Mouse (Mus musculus) E14TG2a.4 (cell line): Measurements from ENCODE around the gene Arl15.

Experiments
- H3K27me3 ChIP-seq: 2 replicates; pipeline ENCODE4 v1.6.1; 2014; ENCODE audit warnings: low read length, control low read depth; ENCODE audit not compliant: insufficient read depth
- H3K36me3 ChIP-seq: 2 replicates; pipeline ENCODE4 v1.6.1; 2014; ENCODE audit warnings: low read length, control low read depth; ENCODE audit not compliant: insufficient read depth
- H3K4me1 ChIP-seq: replicated peaks from 2 replicates; pipeline ENCODE4 v1.6.1; 2014; ENCODE audit warnings: low read depth, low read length, control low read depth
- H3K4me3 ChIP-seq: replicated peaks from 2 replicates; pipeline ENCODE4 v1.5.1; 2014; ENCODE audit warnings: mild to moderate bottlenecking, low read length
- H3K9me3 ChIP-seq: 2 replicates; pipeline ENCODE4 v1.6.1; 2014; ENCODE audit warnings: low read length, control low read depth
- CTCF ChIP-seq: conservative IDR thresholded peaks from 2 replicates; pipeline ENCODE4 v1.5.1; 2014; ENCODE audit warnings: low read length
- NANOG ChIP-seq: IDR thresholded peaks from 2 replicates; pipeline ENCODE4 v1.6.1; 2014; ENCODE audit warnings: borderline replicate concordance, low read length, mixed read lengths
- POU5F1 ChIP-seq: IDR thresholded peaks from 2 replicates; pipeline ENCODE4 v1.6.1; 2014; ENCODE audit warnings: low read length, borderline replicate concordance

Gene Arl15

DNA sequence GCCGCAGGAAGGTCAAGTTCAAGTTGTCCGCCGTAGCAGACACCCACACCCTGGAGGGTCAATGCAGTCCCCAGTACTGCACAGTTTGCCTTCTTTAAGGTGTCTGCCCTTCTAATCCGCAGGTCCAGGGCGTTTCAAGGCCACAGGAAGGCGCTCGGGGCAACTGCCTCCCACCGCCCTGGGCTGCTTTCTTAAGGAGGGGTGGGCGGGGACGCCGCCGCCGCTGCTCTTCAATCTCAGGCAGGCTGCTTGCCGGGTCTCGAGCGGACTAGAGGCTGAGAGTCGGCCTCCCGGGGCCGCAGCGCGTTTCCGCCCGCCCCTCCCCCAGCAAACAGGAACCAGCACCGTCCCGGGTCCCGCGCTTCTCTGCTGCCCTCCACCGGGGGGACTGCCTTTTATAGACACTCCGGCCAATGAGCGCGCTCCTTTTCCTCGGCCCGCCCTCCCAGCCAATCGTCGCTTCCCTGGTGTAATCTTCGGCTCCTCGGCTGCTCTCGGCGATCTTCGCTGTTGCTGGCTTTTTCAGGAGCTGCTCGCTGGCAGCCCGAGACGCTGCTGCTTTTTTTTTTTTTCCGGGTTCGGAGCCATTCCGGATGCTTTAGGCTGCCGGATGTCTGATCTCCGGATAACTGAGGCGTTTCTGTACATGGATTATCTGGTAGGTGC lies at the start of gene Arl15:
Gene Arl15 (plus strand): TSS at position 467 of the 666 bp plus-strand sequence.
- Histone ChIP-seq H3K4me3 (peak within 1 kb of the TSS; percentile 95), H3K27me3 (no peaks in the 10 kb centered on the region), H3K4me1 (peaks cover 28% of the 10 kb centered on the region), H3K9me3 (no peaks in the 10 kb centered on the region), H3K36me3 (peaks cover 3% of the 10 kb centered on the region; the same call in 1 of the 2 replicates)
- TF ChIP-seq CTCF = no peak
- peak; percentile 26; the same call in 1 of the 2 replicates for TF ChIP-seq NANOG

DNA sequence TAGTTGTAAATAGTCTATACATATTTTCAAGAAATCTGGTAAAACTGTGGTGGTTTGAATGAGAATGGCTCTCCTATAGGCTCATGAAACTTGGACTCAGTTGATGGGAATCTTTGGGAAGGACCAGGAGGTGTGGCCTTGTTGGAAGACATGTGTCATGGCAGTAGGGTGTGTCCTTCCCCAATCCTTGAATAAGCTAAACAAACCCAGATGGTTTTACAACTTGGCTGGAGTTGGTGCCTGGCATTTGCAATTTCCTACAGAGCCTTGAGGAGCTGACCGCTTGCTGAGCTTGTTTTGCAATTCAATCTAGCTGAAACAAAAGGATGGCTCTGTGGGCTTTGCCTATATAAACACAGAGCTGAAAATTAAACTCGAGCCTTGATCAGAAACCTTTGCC lies 49.0 kb upstream of the Arl15 start:
- H3K36me3 ChIP-seq = peaks cover 5% of the 10 kb centered on the region; the same call in 1 of the 2 replicates
- H3K4me3 ChIP-seq = no peak overlapping the region
- TF ChIP-seq NANOG = no peak
- TF ChIP-seq POU5F1 = no peak
- no peak for TF ChIP-seq CTCF
- H3K9me3 ChIP-seq = peaks cover 35% of the 10 kb centered on the region
- H3K27me3 ChIP-seq = no peaks in the 10 kb centered on the region
- H3K4me1 ChIP-seq = peaks cover 7% of the 10 kb centered on the region; the same call in 1 of the 2 replicates

DNA sequence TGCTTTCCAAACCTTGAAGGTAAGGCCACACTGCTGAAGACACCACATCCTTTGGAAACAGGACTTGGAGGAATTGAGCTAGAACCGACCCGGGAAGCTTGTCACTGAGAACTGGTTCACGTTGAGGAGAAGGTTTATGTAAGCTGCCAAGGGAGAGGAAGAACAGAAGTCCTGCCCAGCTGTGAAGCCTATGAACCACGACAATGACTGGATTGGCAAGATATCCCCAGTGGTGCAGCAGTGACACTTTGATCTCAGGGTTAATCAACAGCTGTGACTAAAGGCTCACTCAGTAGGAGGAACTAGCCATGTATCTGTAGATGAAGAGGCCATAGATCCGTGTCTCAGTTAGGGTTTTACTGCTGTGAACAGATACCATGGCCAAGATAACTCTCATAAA lies 43.5 kb upstream of the Arl15 start:
- H3K4me3 ChIP-seq = no peak overlapping the region
- no peaks in the 10 kb centered on the region for H3K36me3 ChIP-seq
- peaks cover 9% of the 10 kb centered on the region for H3K9me3 ChIP-seq
- H3K27me3 ChIP-seq = peaks cover 5% of the 10 kb centered on the region; the same call in 1 of the 2 replicates
- H3K4me1 ChIP-seq = peaks cover 3% of the 10 kb centered on the region
- TF ChIP-seq CTCF = no peak
- TF ChIP-seq POU5F1 = no peak
- no peak for TF ChIP-seq NANOG

DNA sequence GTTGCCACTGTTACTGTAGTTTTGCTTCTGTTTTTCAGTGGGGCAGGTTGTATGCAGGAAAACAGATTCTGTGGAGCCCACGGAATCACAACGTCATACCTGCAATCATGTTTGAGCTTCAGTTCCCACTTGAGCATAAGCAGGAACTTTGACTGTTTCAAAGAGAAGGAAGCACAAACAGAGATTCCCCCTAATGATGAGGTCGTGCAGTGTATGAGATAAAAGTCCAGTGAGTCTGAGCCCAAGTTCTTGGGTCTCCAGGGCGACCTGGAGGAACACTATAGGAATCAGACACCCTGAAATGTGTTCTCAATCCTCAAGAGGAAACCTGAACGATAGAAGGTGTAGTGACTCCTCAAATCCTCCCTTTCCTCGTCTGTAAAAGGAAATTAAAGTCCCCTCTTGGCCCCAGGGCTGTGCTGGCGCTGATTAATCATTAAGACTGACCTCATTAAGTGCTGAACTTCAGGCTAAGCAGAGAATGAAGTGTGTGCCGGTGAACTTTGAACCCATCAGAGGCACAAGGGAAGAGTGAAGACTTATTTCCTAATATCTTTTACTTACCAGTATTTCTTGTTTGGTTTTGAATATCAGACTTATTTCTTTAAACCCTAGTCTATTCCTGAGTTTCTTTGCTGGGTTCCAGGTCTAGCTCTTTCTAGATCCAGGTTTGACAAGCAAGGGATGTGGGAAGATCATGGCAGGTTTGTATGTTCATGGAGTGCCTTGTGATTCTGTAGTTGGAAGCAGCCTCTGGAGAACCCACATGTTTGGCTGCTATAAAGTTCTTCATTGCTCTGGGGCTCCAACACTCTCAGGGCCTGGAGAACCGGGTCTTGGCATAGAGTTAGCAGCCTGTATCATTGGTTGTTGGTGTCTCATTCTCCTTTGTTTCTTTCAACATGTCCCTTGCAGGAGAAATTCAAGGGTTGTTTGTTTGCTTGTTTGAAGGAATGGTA lies 39.3 kb upstream of the Arl15 start:
- TF ChIP-seq NANOG (no peak), POU5F1 (no peak), CTCF (no peak)
- no peaks in the 10 kb centered on the region; the same call in 1 of the 2 replicates for H3K4me1 ChIP-seq
- peaks cover 6% of the 10 kb centered on the region for H3K9me3 ChIP-seq
- no peak overlapping the region for H3K4me3 ChIP-seq
- H3K27me3 ChIP-seq = peaks cover 22% of the 10 kb centered on the region
- no peaks in the 10 kb centered on the region for H3K36me3 ChIP-seq

GRCm38 (mm10) chr13:113755779-113756178 lies 38.5 kb upstream of the Arl15 start:
- H3K4me1 ChIP-seq = no peaks in the 10 kb centered on the region; the same call in 1 of the 2 replicates
- peaks cover 6% of the 10 kb centered on the region for H3K9me3 ChIP-seq
- H3K27me3 ChIP-seq = peaks cover 22% of the 10 kb centered on the region
- H3K36me3 ChIP-seq = no peaks in the 10 kb centered on the region
- no peak overlapping the region for H3K4me3 ChIP-seq
- TF ChIP-seq POU5F1 (no peak), NANOG (no peak), CTCF (no peak)

- Histone ChIP-seq H3K9me3 (peaks cover 7% of the 10 kb centered on the region), H3K36me3 (no peaks in the 10 kb centered on the region), H3K27me3 (peaks cover 16% of the 10 kb centered on the region), H3K4me1 (peaks cover 25% of the 10 kb centered on the region), H3K4me3 (no peak overlapping the region; the same call in 1 of the 2 replicates)
- TF ChIP-seq NANOG (no peak), POU5F1 (no peak), CTCF (no peak)
Observed at GRCm38 (mm10) chr13:113761717-113762116, 32.6 kb upstream of the Arl15 start.

- peaks cover 14% of the 10 kb centered on the region for H3K27me3 ChIP-seq
- no peaks in the 10 kb centered on the region for H3K36me3 ChIP-seq
- TF ChIP-seq NANOG (no peak), CTCF (no peak), POU5F1 (no peak)
- H3K4me3 ChIP-seq = no peak overlapping the region
- H3K9me3 ChIP-seq = peaks cover 14% of the 10 kb centered on the region
- peaks cover 25% of the 10 kb centered on the region for H3K4me1 ChIP-seq
Observed at GRCm38 (mm10) chr13:113762766-113763516, 31.4 kb upstream of the Arl15 start.

GRCm38 (mm10) chr13:113765411-113765810 lies 28.9 kb upstream of the Arl15 start:
- TF ChIP-seq CTCF (no peak), POU5F1 (no peak), NANOG (no peak)
- H3K4me1 ChIP-seq = peaks cover 25% of the 10 kb centered on the region
- H3K27me3 ChIP-seq = no peaks in the 10 kb centered on the region
- H3K36me3 ChIP-seq = no peaks in the 10 kb centered on the region
- peaks cover 34% of the 10 kb centered on the region for H3K9me3 ChIP-seq
- no peak overlapping the region for H3K4me3 ChIP-seq
